Mouse (Mus musculus) adrenal gland (tissue): ENCODE measurements around the gene Ift52.

Experiments
- intact Hi-C: fragments of 180-260 bp; cut with DNase I; formaldehyde crosslinking; loops from one replicate; pipeline ENCODE4 v1.15.1; 2025
- long read RNA-seq, 2 experiments: library from polyadenylated mRNA; unstranded; transcript quantifications; one replicate each; pipeline ENCODE4 v2.0.0; 2020; ENCODE audit warnings: borderline replicate concordance in 1 of 2; ENCODE audit not compliant: insufficient replicate concordance in 1 of 2

Gene Ift52
- long read RNA-seq, experiment 1, transcript Ift52-201 (13 exons, 2,248 nt) = major isoform, 46 of 68 reads
- long read RNA-seq, experiment 1, partial matches to known transcripts = 9 of 68 reads
- long read RNA-seq, experiment 1, other reads (novel, unspliced or antisense) = 12 of 68 reads
- long read RNA-seq, experiment 2, transcript Ift52-201 (13 exons, 2,248 nt) = major isoform, 36 of 53 reads
- long read RNA-seq, experiment 2, partial matches to known transcripts = 11 of 53 reads
- long read RNA-seq, experiment 2, other reads (novel, unspliced or antisense) = 6 of 53 reads

DNA sequence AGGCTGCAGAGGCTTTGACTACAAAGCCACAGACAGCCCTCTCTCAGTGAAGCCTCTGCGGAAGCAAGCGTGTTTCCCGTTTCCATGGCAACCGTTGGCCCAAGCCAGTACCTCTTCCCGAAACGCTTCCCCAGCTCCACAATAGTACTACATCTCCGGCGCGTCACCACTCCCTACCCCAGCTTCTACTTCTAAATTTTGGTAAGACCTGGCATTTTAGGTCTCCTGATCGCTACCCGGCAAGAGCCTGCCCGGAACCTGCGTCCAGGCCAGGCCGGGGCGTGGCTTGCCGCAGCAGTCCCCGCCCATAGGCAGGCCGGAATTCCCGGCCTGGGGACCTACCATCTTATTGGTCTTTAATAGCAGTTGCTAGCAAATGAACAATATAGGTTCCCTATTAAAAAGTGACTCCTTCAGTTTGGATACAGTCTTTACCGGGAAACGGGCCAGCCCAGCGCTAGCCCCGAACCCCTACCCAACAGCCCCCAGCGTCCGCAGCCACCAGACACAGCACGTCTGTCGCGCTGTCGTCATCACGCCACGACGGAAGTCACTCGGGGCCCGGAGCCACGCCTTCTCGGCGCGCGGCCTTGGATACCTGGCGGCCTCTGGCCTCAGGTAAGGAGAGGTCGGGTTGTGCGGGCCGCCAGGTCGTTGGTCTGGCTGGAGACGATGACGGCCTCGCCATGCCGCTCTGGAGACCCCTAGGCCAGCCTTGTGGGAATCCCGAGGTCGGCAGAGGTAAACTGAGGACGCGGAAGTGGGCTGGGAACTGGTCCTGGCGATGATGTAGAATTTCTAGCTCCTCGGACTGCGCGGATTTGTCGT lies at the start of gene Ift52:
Gene Ift52, plus strand, starts transcription at position 439 of the 828 bp plus-strand sequence.
- intact Hi-C loops = no loop called here

DNA sequence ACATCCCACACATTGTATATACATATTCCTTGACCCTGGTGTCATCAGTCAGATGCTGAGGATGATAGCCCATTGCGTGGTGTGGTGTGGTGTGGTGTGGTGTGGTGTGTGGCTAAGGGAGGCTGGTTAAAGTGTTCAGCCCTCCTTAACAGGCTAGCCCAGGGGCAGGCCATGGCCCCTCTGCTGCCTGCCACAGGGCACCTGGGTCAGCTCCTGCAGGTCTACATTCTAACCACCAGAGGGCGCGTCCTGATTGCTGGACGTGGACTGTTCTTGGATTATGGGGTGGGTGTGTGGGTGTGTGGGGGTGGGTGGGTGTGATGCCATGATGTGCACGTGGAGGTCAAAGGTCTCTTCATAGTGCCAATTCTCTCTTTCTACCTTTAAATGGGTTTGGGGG lies 48.8 kb upstream of the Ift52 start:
- intact Hi-C loops = loop anchor here (2.0 kb wide), 1 partner anchor 30 kb away; no protein-coding TSS in a partner anchor

DNA sequence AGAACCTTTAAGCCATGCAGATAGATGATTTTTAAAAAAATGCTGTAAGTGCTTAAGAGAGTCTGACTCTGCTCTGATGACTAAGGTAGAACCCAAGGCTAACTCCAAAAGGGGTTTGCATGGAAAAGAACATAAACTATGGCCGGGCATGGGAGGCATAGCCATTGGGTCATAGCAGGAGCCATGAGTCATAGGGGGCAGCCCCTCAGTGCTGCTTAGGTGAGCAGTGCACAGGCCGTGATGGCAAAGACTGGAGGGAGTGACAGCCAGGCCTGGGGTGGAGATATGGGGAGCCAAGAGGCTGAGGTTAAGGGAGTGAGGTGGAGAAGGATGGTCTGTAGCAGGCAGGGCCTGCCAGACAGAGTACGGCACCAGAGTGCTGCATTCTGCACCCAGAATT lies 48.1 kb upstream of the Ift52 start:
- intact Hi-C loops = loop anchor here (2.0 kb wide), 1 partner anchor 30 kb away; no protein-coding TSS in a partner anchor

DNA sequence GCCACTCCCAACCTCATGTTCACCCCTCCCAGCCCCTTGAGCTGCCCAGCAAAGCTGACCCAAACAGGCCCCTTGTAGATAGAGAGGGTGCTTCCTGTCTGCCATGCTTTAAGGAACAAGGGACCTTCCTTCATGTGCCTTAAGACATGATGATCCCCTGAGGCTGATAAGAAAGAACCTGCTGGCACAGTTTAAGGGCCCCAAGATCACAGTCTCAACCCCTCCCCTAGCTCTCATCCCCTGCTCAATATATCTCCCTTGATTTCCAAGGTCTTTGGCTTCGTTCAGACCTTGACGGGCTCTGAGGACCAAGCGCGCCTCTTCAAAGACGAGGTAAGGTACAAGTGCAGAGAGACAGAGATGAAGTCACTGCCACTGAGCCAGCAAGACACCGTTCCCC lies 46.3 kb upstream of the Ift52 start:
- intact Hi-C loops = no loop called here

DNA sequence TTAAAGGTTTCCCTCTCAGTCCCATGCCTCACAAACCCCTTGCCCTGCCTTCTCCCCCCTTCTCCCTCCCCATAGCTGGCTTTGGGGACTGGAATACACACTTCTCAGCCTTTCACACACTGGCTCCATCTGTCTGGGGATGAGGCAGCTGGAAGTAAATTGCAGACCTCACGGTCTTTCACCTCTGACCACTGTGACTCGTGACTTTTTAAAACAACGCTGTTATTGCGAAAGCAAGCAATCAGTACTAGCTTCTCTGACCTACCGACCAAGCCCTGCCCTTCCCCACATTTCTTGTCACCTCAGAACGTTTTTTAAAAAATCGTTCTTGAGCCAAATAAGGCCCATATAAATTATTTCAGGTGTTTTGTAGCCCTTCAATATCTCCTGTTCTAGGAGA lies 44.4 kb upstream of the Ift52 start:
- intact Hi-C loops = no loop called here

DNA sequence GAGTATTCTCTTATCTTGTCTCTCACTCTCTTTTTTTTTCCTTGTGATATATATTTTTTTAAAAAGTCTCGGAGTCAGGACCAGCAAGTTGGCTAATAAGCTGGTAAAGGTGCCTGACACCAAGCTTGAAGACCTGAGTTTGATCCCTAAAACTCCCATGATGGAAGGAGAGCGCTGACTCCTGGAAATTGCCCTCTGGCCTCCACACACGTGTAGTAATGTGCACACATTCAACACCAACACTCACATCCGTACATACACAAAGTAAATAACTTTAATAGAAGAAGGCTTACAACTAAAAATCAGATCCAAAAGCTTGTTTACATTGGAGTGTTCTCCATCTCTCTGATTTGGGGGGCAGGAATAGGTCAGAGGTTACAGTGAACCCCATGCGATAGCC lies 43.9 kb upstream of the Ift52 start:
- intact Hi-C loops = no loop called here

DNA sequence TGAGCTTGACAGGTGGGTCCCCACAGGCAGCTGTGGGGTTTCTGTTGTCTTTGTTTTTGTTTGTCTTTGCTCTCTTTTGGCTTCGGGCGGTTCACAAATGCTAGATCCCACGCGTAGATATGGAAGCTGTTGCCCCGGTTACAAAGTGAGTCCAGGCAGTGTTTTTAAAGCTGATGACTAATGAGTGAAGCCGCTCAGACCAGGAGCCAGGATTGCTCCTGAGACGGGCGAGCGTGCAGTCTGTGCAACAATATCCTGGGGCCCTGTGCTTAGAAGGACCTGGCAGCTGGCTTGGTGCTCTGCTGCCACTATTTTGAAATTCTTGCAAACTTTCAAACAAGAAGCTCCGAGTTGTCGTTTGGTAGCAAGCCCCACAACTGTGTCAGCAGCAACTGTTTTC lies 43.5 kb upstream of the Ift52 start:
- intact Hi-C loops = no loop called here

DNA sequence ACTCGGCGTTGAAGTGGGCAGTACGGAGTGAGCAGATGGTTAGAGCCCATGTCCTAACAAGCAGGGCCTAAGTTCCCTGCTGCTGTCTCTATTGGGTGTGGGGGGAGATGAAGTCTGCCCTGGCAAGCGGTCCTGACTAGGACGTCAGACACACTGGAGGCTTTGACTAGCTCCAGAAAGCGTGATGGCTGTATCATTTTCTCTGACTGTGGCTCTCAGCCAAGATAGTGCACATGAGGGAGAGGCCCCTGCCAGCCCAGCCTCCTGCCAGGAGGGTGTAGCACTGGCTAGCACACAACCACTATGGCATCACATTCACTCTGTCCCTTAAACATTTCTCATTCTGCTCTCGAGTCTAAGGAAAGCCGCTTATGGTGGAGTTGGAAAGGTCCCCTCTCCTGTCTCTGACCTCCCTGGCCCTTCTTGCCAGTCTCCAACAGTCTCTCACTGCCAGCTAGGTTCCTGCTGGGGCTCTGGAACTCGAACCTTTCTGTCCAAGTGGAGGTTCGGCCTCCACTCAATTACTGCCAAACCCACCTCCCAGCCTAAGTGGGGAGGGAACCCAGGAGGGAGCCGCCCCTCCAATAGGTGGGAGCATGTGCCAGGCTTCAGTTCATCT lies 41.9 kb upstream of the Ift52 start:
- intact Hi-C loops = no loop called here

DNA sequence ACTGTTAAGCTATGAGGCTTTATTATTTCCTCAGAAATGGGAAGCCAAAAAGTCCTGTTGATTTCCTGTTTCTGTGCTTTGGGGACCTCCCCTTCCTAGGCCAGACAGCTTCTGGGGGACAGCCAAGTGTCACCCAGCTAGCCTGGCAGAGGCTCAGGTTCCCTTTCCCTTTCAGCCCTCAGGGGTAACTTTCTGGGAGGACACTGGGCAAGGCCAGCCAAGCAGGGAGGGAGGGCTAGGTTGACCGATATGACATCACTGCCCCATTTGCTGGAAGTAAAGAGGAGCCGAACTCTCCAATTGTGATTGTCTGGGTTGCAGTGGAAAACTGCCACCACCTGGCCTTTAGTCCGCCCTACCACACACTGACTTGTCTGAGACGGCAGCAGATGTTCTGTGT lies 41.2 kb upstream of the Ift52 start:
- intact Hi-C loops = no loop called here

DNA sequence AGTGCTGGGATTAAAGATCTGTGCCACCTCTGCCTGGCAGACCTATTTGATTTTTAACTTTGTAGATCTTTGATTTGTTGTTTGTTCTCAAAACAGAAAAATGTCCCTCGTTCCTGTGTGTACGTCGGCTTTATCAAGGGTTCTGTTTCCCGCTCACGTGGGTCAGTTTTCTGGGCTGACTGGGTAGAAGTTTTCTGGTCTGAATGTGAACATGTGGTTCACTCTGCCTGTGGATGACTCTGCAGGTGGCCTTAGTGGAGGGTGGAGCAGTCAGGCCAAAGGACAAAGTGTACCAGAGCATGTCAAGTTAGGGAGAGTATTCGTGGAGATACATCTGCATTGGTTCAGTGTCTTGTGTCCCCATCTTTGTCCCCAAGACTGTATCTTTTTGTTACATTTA lies 32.8 kb upstream of the Ift52 start:
- intact Hi-C loops = no loop called here

DNA sequence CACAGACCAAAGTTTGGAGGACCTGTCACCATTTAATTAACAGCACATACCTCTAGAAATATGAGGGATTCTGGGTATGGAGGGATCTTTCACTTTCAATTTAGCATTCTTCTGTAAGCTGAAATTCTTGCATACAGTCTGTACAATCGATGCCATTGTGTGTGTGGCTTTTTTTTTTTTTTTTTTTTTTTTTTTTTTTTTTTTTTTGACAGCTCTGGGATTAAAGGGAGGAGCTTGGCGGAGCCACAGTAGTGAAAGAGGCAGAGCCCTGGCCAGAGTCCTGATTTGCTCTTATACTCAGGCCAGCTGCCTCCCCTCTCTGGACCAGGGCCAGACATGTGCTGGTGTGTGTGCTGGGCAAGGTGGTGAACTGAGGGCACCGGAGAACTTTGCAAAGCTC lies 31.2 kb upstream of the Ift52 start:
- intact Hi-C loops = no loop called here

DNA sequence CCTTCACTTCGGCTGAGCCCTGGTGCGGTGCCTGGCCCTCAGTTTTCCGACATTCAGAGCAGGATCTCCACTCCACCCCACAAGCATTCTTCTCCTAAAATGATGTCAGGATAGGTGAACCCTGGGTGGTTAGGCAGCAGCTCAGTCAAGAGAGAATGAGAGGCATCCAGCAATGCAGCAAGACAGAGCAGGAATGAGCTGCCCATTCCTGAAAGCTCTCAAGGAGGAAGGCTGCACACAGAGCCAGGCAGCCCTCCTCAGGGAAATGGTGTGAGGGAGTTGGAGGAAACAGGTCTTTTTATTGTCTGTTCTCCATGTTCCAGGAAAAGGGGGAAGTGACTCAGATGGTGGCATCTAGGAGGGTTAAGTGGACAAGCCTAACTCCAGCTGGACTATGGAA lies 30.4 kb upstream of the Ift52 start:
- intact Hi-C loops = no loop called here

DNA sequence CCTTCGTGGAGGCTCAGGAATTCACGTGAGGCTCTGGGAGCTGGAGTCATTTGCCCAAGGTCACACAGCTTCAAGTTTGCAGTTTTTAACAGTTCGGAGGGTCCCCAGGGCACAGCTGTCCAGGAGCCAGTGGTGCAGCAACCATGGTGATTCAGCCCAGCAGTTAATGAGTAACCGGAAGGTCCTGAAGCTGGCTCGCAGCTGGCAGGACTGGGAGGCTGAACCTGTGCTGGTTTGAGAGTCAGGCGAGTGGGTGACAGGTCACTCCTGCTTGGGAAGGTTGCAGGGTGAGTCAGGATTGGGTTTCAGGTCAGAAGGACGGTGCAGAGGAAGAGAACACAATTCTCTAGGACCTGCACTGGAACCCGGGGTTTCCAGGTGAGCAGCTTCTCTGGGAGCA lies 29.9 kb upstream of the Ift52 start, which contains the start of gene Sgk2:
Gene Sgk2, plus strand, starts transcription at position 113 of the 400 bp plus-strand sequence.
- intact Hi-C loops = no loop called here

DNA sequence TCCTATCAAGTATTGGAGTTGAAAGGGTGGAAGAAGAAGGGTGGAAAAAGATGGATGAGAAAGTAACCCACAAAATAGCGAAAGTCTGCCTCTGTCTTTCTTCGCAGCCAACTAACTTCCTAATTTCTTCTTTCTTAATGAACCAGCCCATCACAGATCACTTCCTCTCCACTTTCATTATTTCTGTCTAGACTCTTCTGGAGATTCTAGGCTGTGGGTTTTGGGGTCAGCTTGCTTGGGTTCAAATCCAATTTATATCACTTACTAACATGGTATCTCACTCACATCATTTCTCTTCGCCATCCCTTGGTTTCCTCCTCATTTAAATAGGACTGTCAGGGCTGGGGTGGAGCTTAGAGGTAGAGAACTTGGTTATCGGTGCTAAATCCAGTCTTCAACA lies 28.9 kb upstream of the Ift52 start:
- intact Hi-C loops = no loop called here

DNA sequence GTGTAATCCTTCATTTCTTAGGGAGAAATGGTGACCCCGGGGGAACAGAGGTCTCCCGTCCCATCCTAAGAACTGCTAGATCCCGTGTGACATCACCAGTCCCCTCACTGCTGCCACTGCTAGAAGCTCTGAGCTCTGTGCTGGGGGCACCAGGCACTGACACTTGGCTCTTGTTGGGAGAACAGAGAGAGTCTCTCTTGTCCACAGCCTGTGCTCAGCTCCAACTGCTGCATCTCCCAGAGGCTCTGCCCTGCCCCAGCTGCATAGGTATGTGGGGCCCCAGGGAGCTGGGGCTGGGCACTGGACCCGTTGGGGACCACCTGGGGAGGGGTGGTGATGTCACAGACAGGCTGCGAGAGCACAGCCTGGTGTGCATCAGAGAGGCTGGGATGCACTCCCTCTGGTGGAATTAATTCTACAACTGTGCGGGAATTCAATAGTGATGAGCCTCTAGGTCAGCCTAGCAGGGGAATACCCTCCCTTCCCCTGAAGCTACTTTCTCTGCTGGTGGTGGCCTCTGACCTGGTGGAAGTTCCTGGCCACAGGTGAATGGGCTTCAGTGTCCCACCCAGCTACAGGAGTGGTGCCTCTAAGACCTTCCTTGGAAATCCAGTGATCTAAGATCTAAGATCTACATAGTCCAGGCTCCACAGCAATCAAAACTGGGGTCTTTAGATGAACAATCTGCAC lies 25.6 kb upstream of the Ift52 start:
- intact Hi-C loops = loop anchor here (10.0 kb wide), 1 partner anchor 67 kb away; no protein-coding TSS in a partner anchor

DNA sequence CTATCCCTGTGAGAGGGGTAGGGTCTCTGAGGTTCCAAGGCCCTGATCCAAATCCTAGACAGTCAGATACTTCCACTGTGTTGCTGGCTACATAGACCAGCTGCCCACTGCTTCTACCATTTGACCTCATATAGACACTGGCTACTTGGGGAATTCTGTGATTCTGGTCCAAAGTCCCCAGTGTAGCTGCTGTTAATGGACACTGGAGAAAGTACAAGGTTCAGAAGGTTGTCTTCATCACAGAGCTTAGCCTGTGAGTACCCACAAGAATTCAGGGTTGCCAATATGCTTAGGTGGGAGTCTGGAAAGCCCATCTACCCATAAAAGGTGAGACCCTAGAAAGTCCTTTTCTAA lies 25.1 kb upstream of the Ift52 start:
- intact Hi-C loops = loop anchor here (10.0 kb wide), 1 partner anchor 67 kb away; no protein-coding TSS in a partner anchor

DNA sequence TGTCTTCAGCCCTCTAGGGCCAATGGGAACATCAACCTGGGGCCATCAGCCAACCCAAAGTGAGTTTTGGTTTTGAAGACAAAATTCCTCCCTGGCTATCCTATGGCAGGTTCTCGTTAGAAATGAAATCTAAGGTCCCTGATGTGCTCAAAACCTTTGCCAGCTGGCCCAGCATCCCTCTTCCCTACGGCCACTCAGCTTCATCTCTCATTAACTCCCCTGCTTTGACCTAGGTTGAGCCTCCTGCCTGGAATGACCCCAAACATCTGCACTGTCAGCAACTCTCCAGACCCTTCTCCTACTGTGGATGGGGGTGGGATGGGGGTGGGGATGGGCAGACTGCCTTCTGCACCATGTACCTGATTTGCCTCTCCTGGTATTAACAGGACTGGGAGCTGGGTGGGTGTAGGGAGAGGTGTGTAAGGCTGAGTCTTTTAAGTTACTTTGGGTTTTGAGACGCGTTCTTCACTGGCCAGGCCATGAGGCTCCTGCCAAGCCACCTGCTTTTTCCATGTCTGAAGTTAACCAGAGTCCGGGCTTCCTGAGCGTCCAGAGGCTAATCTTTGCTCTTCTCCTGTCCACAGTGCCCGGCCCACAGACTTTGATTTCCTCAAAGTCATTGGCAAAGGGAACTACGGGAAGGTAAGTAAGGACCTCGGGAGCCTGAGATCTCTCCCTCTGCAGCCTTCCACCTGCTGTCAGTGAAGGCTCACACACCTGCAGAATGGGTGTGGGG lies 23.1 kb upstream of the Ift52 start:
- intact Hi-C loops = loop anchor here (10.0 kb wide), 1 partner anchor 69 kb away; no protein-coding TSS in a partner anchor

DNA sequence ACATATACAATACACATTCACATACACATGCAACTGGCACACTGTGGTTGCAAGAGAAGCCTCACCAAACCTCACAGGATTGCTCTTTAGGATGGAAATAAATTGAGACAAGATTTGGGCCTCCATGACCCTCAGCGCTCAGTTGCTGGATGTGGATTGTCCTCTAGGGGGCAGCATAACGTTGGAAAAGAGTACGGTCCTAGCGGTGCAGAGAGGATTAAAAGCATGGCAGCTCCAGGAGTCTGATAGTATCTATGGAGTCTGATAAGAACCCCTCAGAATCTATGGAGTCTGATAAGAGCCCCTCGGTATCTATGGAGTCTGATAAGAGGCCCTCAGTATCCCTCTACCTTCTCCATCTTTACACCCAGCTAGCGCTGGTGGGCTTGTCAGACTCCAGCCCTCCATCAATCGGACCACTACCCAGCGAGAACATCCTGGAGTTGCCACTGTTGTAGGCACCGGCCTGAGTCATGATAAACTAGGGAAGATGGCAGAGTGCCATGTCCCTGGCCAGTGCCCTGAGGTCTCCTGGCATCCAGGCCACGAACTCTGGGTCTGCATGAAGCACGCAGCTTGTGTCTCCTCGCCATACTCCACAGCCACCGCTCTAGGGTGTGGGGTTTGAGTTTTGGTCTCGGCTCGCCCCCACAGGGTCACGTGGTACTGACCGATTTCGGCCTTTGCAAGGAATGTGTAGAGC lies 18.5 kb upstream of the Ift52 start:
- intact Hi-C loops = loop anchor here (2.0 to 10.0 kb wide), 3 partner anchors 30 to 89 kb away; partner anchors contain the start of gene Gtsf1l

DNA sequence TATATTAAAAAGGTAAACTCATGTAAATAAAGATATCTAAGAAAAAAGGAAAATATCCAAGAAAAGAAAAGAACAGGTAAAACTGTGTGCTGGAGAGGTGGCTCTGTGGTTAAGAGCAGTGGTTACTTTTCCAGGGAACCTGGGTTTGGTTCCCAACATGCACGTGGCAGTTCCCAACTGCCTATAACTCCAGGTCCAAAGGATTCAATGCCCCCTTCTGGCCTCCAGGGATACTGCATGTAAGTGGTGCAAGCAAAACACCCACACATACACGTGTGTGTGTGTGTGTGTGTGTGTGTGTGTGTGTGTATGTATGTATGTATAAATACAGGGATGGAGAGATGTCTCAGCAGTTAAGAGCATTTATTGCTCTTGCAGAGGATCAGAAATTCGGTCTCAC lies 17.4 kb upstream of the Ift52 start:
- intact Hi-C loops = loop anchor here (2.0 to 10.0 kb wide), 3 partner anchors 31 to 88 kb away; partner anchors contain the start of gene Gtsf1l

DNA sequence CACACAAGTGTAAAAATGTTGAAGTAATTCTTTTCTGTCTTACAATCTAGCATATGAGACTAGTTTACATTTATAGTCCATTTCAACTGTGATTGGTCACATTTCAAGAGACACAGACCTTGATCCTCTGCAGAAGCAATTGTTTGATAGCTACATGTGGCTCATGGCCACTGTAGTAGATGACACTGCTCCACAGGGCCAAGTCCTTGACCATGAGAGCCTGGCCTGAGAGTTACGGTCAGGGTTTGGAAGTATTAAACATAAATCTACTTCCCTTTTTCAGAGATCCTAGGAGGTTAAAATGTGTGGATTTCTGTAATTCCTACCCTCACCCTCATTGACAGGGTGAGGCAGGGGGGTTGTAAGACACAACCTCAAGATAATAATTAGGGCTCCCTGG lies 16.1 kb upstream of the Ift52 start:
- intact Hi-C loops = no loop called here
